Mouse (Mus musculus): ENCODE measurements around the gene Hoxa3. TPM values are rescaled to one million over a fixed set of nuclear protein-coding genes. Genes with fewer than 3 reads are reported as not detected.

The Hoxa3 gene
- total and polyA plus RNA-seq, 3 experiments, result 0.08 to 0.38 (median 0.34) TPM

DNA sequence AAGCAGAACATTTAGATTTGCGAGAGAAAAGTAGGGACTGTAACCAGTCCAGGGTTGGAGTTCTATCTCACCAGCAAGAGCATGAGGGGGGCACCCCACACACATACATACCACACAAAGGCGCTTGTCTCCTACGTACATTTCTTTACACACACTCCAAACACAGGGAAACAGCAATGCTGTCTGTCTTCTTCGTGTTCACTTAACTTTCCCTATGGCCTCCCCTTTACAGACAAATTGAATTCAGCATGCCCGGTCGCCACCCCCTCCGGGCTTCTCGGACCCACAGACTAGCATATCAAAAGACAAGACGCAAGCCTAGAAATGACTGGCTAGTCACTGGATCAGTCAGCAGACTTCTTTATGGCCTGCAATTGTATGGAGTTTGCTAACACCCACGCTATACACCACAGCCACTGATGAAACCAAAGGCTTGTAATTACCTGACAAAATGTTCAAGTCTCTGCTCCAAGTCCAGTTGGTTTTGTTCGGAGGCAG lies 32.9 kb downstream of the Hoxa3 start:
- dilution Hi-C loops (cut with MboI; ENCODE audit: extremely low pct_ligation_motif_present, extremely low pct_unique_long_range_greater_than_20kb, low sequenced_read_pairs) (no loop called here), in situ Hi-C loops (cut with MboI; ENCODE audit: low pct_ligation_motif_present, low pct_unique_long_range_greater_than_20kb, low sequenced_read_pairs) (no loop called here)
- H3K9ac ChIP-seq (ENCODE audit: insufficient read depth, low read depth), result no peak overlapping the region
- DNase-seq (ENCODE audit: extremely low read depth), result no peak
- H3K9me3 ChIP-seq (replicated peaks; ENCODE audit: low read length), result peaks cover 2% of the 10 kb centered on the region
- H3K27me3 ChIP-seq (replicated peaks), result no peaks in the 10 kb centered on the region
- no peaks in the 10 kb centered on the region for H3K4me1 ChIP-seq (ENCODE audit: control insufficient read depth in 1 of 2, insufficient read depth in 2 of 2)
- no peaks in the 10 kb centered on the region for H3K36me3 ChIP-seq (replicated peaks in 1 of 2; ENCODE audit: control insufficient read depth in 1 of 2, insufficient read depth in 1 of 2, low read length in 1 of 2)
- no peak overlapping the region for H3K4me3 ChIP-seq (replicated peaks in 1 of 3; ENCODE audit: low read depth in 2 of 3, low read length in 2 of 3, poor library complexity in 1 of 3)
- TF ChIP-seq HCFC1 (IDR thresholded peaks at IDR 0.05; ENCODE audit: low read depth, low read length), result no peak
- TF ChIP-seq ZC3H11A (IDR thresholded peaks at IDR 0.05; ENCODE audit: low read depth, low read length), result no peak
- no peak for TF ChIP-seq MEF2A (IDR thresholded peaks at IDR 0.05; ENCODE audit: borderline replicate concordance, low read depth, low read length)
- no peak for TF ChIP-seq CHD1 (IDR thresholded peaks at IDR 0.05; ENCODE audit: low read depth, low read length)
- no peak for TF ChIP-seq MXI1 (IDR thresholded peaks at IDR 0.05; ENCODE audit: low read depth, low read length)
- TF ChIP-seq MYC (IDR thresholded peaks at IDR 0.05; ENCODE audit: low read depth, low read length), result no peak
- no peak for TF ChIP-seq RCOR1 (conservative IDR thresholded peaks at IDR 0.05; ENCODE audit: low read depth, low read length)
- TF ChIP-seq SIN3A (IDR thresholded peaks at IDR 0.05; ENCODE audit: low read length), result no peak
- TF ChIP-seq PAX5 (IDR thresholded peaks at IDR 0.05; ENCODE audit: low read length), result no peak
- no peak for TF ChIP-seq USF2 (conservative IDR thresholded peaks at IDR 0.05; ENCODE audit: low read depth, low read length)
- TF ChIP-seq EP300 (IDR thresholded peaks at IDR 0.05; ENCODE audit: low read length), result no peak
- no peak for TF ChIP-seq ETS1 (conservative IDR thresholded peaks at IDR 0.05; ENCODE audit: low read depth, low read length)
- H3K79me2 ChIP-seq (replicated peaks; ENCODE audit: control insufficient read depth, extremely low read depth, insufficient read depth, poor library complexity, severe bottlenecking), result no peaks in the 10 kb centered on the region
- H3K27ac ChIP-seq (ENCODE audit: insufficient read depth, low read depth), result no peak overlapping the region
- H3K4me2 ChIP-seq (ENCODE audit: insufficient read depth, low read depth, poor library complexity, severe bottlenecking), result no peak overlapping the region

DNA sequence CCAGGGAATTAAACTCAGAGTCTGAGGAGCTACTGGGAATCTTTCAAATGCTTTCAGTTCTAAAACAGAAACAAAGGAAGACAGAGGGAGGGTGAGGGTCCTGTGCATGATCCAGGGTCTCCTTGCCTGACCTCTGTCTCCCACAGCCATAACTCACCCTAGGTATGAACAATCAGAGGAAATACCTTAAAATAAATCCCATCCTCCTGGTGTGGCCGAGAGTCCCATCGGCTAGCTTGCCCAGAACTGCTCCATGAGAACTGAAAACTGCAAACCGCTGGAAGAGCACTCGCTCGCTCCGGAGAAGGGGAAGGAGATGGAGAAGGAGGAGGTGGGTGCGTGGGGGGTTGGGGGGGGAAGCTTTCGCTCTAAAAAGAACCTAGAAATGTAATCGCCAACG lies 33.4 kb downstream of the Hoxa3 start:
- H3K9me3 ChIP-seq (replicated peaks; ENCODE audit: low read length), result peaks cover 5% of the 10 kb centered on the region
- H3K36me3 ChIP-seq (replicated peaks in 1 of 2; ENCODE audit: control insufficient read depth in 1 of 2, insufficient read depth in 1 of 2, low read length in 1 of 2), result no peaks in the 10 kb centered on the region
- no peak overlapping the region for H3K4me3 ChIP-seq (replicated peaks in 1 of 3; ENCODE audit: low read depth in 2 of 3, low read length in 2 of 3, poor library complexity in 1 of 3)
- H3K4me1 ChIP-seq (ENCODE audit: control insufficient read depth in 1 of 2, insufficient read depth in 2 of 2), result no peaks in the 10 kb centered on the region
- no peaks in the 10 kb centered on the region for H3K79me2 ChIP-seq (replicated peaks; ENCODE audit: control insufficient read depth, extremely low read depth, insufficient read depth, poor library complexity, severe bottlenecking)
- DNase-seq (ENCODE audit: extremely low read depth), result no peak
- no peak overlapping the region for H3K9ac ChIP-seq (ENCODE audit: insufficient read depth, low read depth)
- no peaks in the 10 kb centered on the region for H3K27me3 ChIP-seq (replicated peaks)
- in situ Hi-C loops (cut with MboI; ENCODE audit: low pct_ligation_motif_present, low pct_unique_long_range_greater_than_20kb, low sequenced_read_pairs) (no loop called here), dilution Hi-C loops (cut with MboI; ENCODE audit: extremely low pct_ligation_motif_present, extremely low pct_unique_long_range_greater_than_20kb, low sequenced_read_pairs) (no loop called here)
- no peak for TF ChIP-seq SIN3A (IDR thresholded peaks at IDR 0.05; ENCODE audit: low read length)
- no peak for TF ChIP-seq TBP (conservative IDR thresholded peaks at IDR 0.05; ENCODE audit: low read depth, low read length)
- TF ChIP-seq NRF1 (IDR thresholded peaks at IDR 0.05; ENCODE audit: low read depth, low read length), result no peak
- TF ChIP-seq TCF12 (IDR thresholded peaks at IDR 0.05; ENCODE audit: low read depth, low read length), result no peak
- TF ChIP-seq MEF2A (IDR thresholded peaks at IDR 0.05; ENCODE audit: borderline replicate concordance, low read depth, low read length), result no peak
- TF ChIP-seq E2F4 (IDR thresholded peaks at IDR 0.05; ENCODE audit: insufficient replicate concordance, low read depth, low read length), result no peak
- no peak for TF ChIP-seq CHD2 (IDR thresholded peaks at IDR 0.05; ENCODE audit: low read length)
- no peak overlapping the region for H3K27ac ChIP-seq (ENCODE audit: insufficient read depth, low read depth)
- H3K4me2 ChIP-seq (ENCODE audit: insufficient read depth, low read depth, poor library complexity, severe bottlenecking), result no peak overlapping the region

Data from CH12.LX (cell line).